Mouse (Mus musculus): ENCODE results near the gene Tacc2.
"Not testable (repeated sequence)": the region's sequence is repeated elsewhere in the genome, so short reads cannot be mapped to it uniquely, and the experiment has no call there.

The Tacc2 gene

GRCm38 (mm10) chr7:130572821-130573220 lies 4.4 kb upstream of the Tacc2 start, which contains the start of gene Nsmce4a:
Nsmce4a (minus strand) TSS chr7:130573118.
- DNase-seq (ENCODE audit: low read depth): no peak

GRCm38 (mm10) chr7:130573746-130574145 lies 3.5 kb upstream of the Tacc2 start:
- no peak for DNase-seq (ENCODE audit: low read depth)

GRCm38 (mm10) chr7:130574211-130574991 lies 2.8 kb upstream of the Tacc2 start:
- peak; percentile 49 for DNase-seq (ENCODE audit: low read depth)

- DNase-seq (ENCODE audit: low read depth): peak; percentile 75
These were observed 257 bp upstream of the Tacc2 start for GRCm38 (mm10) chr7:130576981-130577380.

GRCm38 (mm10) chr7:130578066-130578465 lies 828 bp downstream of the Tacc2 start:
- no peak for DNase-seq (ENCODE audit: low read depth)

GRCm38 (mm10) chr7:130578607-130579006 lies 1.4 kb downstream of the Tacc2 start:
- DNase-seq (ENCODE audit: low read depth): no peak

- no peak for DNase-seq (ENCODE audit: low read depth)
These were observed 9.4 kb downstream of the Tacc2 start for GRCm38 (mm10) chr7:130586521-130587072.

- no peak for DNase-seq (ENCODE audit: low read depth)
These were observed 13.0 kb downstream of the Tacc2 start for GRCm38 (mm10) chr7:130590081-130590828.

- no peak for DNase-seq (ENCODE audit: low read depth)
These were observed 13.7 kb downstream of the Tacc2 start for GRCm38 (mm10) chr7:130590845-130591437.

- not testable (repeated sequence) for DNase-seq (ENCODE audit: low read depth)
These were observed 15.7 kb downstream of the Tacc2 start for GRCm38 (mm10) chr7:130592975-130593374.

GRCm38 (mm10) chr7:130593375-130594239 lies 16.4 kb downstream of the Tacc2 start:
- DNase-seq (ENCODE audit: low read depth): not testable (repeated sequence)

- not testable (repeated sequence) for DNase-seq (ENCODE audit: low read depth)
These were observed 19.0 kb downstream of the Tacc2 start for GRCm38 (mm10) chr7:130596079-130596855.

GRCm38 (mm10) chr7:130597546-130597945 lies 20.3 kb downstream of the Tacc2 start:
- no peak for DNase-seq (ENCODE audit: low read depth)

GRCm38 (mm10) chr7:130600074-130600473 lies 22.8 kb downstream of the Tacc2 start:
- no peak for DNase-seq (ENCODE audit: low read depth)

GRCm38 (mm10) chr7:130600546-130600945 lies 23.3 kb downstream of the Tacc2 start:
- no peak for DNase-seq (ENCODE audit: low read depth)

- DNase-seq (ENCODE audit: low read depth): no peak
These were observed 25.6 kb downstream of the Tacc2 start for GRCm38 (mm10) chr7:130602804-130603203.

GRCm38 (mm10) chr7:130603556-130603955 lies 26.3 kb downstream of the Tacc2 start:
- peak; percentile 17 for DNase-seq (ENCODE audit: low read depth)

GRCm38 (mm10) chr7:130604390-130604789 lies 27.2 kb downstream of the Tacc2 start:
- DNase-seq (ENCODE audit: low read depth): no peak

- DNase-seq (ENCODE audit: low read depth): peak; percentile 41
These were observed 27.9 kb downstream of the Tacc2 start for GRCm38 (mm10) chr7:130605111-130605510.

- DNase-seq (ENCODE audit: low read depth): no peak
These were observed 29.7 kb downstream of the Tacc2 start for GRCm38 (mm10) chr7:130606958-130607357.

GRCm38 (mm10) chr7:130613973-130614372 lies 36.7 kb downstream of the Tacc2 start:
- DNase-seq (ENCODE audit: low read depth): no peak

Data from NIH3T3 (cell line).